Mouse (Mus musculus) embryonic facial prominence, embryonic 15.5 days (tissue): ENCODE results near the gene Tep1. TPM values are rescaled to one million over a fixed set of nuclear protein-coding genes. Genes with fewer than 3 reads are reported as not detected.
"Not testable (repeated sequence)": the region's sequence is repeated elsewhere in the genome, so short reads cannot be mapped to it uniquely, and the experiment has no call there.

ENCODE experiments used
- ATAC-seq: fragments of 200-750 bp; cut with Nextera tagmentation; 2 replicates; pipeline ENCODE4 v1.8.0; 2017; ENCODE audit warnings: low read depth, moderate TSS enrichment; ENCODE audit not compliant: insufficient number of reproducible peaks, low FRiP score, low TSS enrichment
- H3K27ac ChIP-seq: fragments of 300-500 bp; sonication (generic); replicated peaks from 2 replicates; pipeline ENCODE4 v1.5.1; 2015; ENCODE audit warnings: mild to moderate bottlenecking, inconsistent platforms
- H3K27me3 ChIP-seq: fragments of 300-500 bp; sonication (generic); 2 replicates; pipeline ENCODE4 v1.6.1; 2015; ENCODE audit warnings: inconsistent platforms
- H3K36me3 ChIP-seq: fragments of 300-500 bp; sonication (generic); 2 replicates; pipeline ENCODE4 v1.6.1; 2015; ENCODE audit warnings: mild to moderate bottlenecking, inconsistent platforms
- H3K4me1 ChIP-seq: fragments of 300-500 bp; sonication (generic); 2 replicates; pipeline ENCODE4 v1.6.1; 2015; ENCODE audit warnings: inconsistent platforms
- H3K4me2 ChIP-seq: fragments of 300-500 bp; sonication (generic); replicated peaks from 2 replicates; pipeline ENCODE4 v1.6.1; 2015; ENCODE audit warnings: mild to moderate bottlenecking, inconsistent platforms
- H3K4me3 ChIP-seq: fragments of 300-500 bp; sonication (generic); replicated peaks from 2 replicates; pipeline ENCODE4 v1.5.1; 2015; ENCODE audit warnings: mild to moderate bottlenecking, inconsistent platforms
- H3K9ac ChIP-seq: fragments of 300-500 bp; sonication (generic); 2 replicates; pipeline ENCODE4 v1.6.1; 2015; ENCODE audit warnings: inconsistent platforms
- H3K9me3 ChIP-seq: fragments of 300-500 bp; sonication (generic); replicated peaks from 2 replicates; pipeline ENCODE4 v1.6.1; 2016; ENCODE audit warnings: inconsistent platforms
- WGBS: fragments of 180-500 bp; shearing (Covaris S2); methylation state at CpG from one replicate; pipeline ENCODE4 v1.1.7; 2015; 5-methylcytosine and 5-hydroxymethylcytosine counted together
- polyA plus RNA-seq: library from polyadenylated mRNA; unstranded; fragments of >200 nt; fragmentation: Nextera tagmentation; extraction: Ambion mirVana; gene quantifications from 2 replicates; pipeline ENCODE4 v1.2.1, GENCODE M21; 2015

Gene Tep1
- polyA plus RNA-seq, 1 experiment from 2014 or later = 5.2 TPM

- H3K9ac ChIP-seq = peak within 1 kb of the TSS; percentile 55
- H3K4me1 ChIP-seq = 0 out of 2 replicates have a peak, but pooled peaks cover 6% of the 10 kb centered on the region
- peak within 1 kb of the TSS; percentile 52 for H3K4me2 ChIP-seq
- peak; percentile 99 for ATAC-seq
- H3K4me3 ChIP-seq = peak within 1 kb of the TSS; percentile 61
- peaks cover 16% of the 10 kb centered on the region for H3K36me3 ChIP-seq
- H3K9me3 ChIP-seq = no peaks in the 10 kb centered on the region
- H3K27ac ChIP-seq = peak within 1 kb of the TSS; percentile 91
- under 1% methylated on average over 42 of the region's 42 CpGs for WGBS
- H3K27me3 ChIP-seq = no peaks in the 10 kb centered on the region
Observed at GRCm38 (mm10) chr14:50807487-50808072, 62.8 kb downstream of the Tep1 start, which contains the start of the genes Ccnb1ip1 and Parp2. Gene Ccnb1ip1 (minus strand): TSS chr14:50807732. Gene Parp2 (plus strand): TSS chr14:50807841.

- H3K4me3 ChIP-seq = peak overlapping the region; percentile 61
- not testable (repeated sequence) for H3K27me3 ChIP-seq, ATAC-seq, H3K9me3 ChIP-seq, H3K4me1 ChIP-seq, H3K9ac ChIP-seq
- WGBS = 83% methylated on average over 5 of the region's 5 CpGs
- H3K27ac ChIP-seq = 0 out of 2 replicates have a peak overlapping the region, but pooled peaks have one; percentile 29
- peaks cover 11% of the 10 kb centered on the region for H3K36me3 ChIP-seq
- H3K4me2 ChIP-seq = peak overlapping the region; percentile 52
Observed at GRCm38 (mm10) chr14:50806469-50806868, 63.9 kb downstream of the Tep1 start.

GRCm38 (mm10) chr14:50804683-50805082, 65.7 kb downstream of the Tep1 start:
- H3K36me3 ChIP-seq = no peaks in the 10 kb centered on the region

GRCm38 (mm10) chr14:50802843-50803562, 67.4 kb downstream of the Tep1 start:
- no peaks in the 10 kb centered on the region for H3K27me3 ChIP-seq
- H3K4me3 ChIP-seq = no peak overlapping the region
- no peak overlapping the region for H3K27ac ChIP-seq
- 0 out of 2 replicates have a peak, but pooled peaks cover 2% of the 10 kb centered on the region for H3K4me1 ChIP-seq
- no peaks in the 10 kb centered on the region for H3K9me3 ChIP-seq
- H3K4me2 ChIP-seq = no peak overlapping the region
- no peak overlapping the region for H3K9ac ChIP-seq
- 50% methylated on average over 4 of the region's 4 CpGs for WGBS
- ATAC-seq = no peak
- H3K36me3 ChIP-seq = no peaks in the 10 kb centered on the region

More at GRCm38 (mm10) chr14:50804683-50805082, 65.7 kb downstream of the Tep1 start:
- Histone ChIP-seq H3K9me3 (no peaks in the 10 kb centered on the region), H3K9ac (no peak overlapping the region), H3K4me2 (no peak overlapping the region), H3K4me1 (0 out of 2 replicates have a peak, but pooled peaks cover 6% of the 10 kb centered on the region), H3K27me3 (no peaks in the 10 kb centered on the region), H3K27ac (no peak overlapping the region), H3K4me3 (no peak overlapping the region)
- 64% methylated on average over 13 of the region's 13 CpGs for WGBS
- no peak for ATAC-seq

- no peak overlapping the region for H3K4me3 ChIP-seq
- H3K9ac ChIP-seq = no peak overlapping the region
Observed at GRCm38 (mm10) chr14:50802441-50802840, 67.9 kb downstream of the Tep1 start.

DNA sequence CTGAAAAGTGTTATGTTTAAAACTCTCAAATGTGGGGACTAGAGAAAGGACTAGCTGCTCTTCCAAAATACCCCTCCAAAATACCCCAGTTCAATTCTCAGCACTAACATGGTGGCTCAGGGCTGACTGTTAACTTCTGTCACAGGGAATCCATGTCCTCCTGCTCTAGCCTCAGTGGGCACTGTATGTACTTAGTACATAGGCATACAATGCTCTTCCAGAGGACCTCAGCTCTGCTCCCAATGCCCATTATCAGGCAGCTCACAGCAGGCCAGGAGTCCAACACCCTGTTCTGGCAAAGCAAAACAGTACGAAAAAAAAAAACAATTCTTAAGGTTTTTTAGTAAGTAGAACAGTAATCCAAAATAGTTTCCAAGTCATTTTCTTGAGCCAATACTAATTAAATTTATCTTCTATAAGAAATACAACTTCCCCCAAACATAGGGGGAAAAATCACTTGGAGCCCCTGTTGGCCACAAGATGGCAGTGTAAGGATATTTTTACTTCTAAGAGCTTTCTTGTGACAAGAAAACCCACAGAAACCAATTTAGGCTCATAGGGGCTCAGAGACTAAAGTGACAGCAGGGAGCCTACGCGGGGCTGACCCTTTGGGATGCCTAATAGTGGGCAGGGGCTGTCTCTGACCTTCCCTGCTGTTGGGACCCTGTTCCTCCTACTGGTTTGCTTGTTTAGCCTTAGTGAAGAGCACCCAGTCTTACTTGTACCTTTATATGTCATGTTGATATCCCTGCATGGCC, 70.7 kb downstream of the Tep1 start:
- Histone ChIP-seq H3K4me1 (no peaks in the 10 kb centered on the region), H3K36me3 (no peaks in the 10 kb centered on the region), H3K4me3 (no peak overlapping the region), H3K4me2 (no peak overlapping the region), H3K27ac (no peak overlapping the region), H3K9me3 (no peaks in the 10 kb centered on the region), H3K27me3 (no peaks in the 10 kb centered on the region), H3K9ac (no peak overlapping the region)
- 4% methylated on average over 3 of the region's 3 CpGs for WGBS
- no peak for ATAC-seq

More at GRCm38 (mm10) chr14:50802441-50802840, 67.9 kb downstream of the Tep1 start:
- 82% methylated on average over 6 of the region's 6 CpGs for WGBS
- H3K36me3 ChIP-seq = no peaks in the 10 kb centered on the region
- no peak overlapping the region for H3K4me2 ChIP-seq
- 0 out of 2 replicates have a peak, but pooled peaks cover 2% of the 10 kb centered on the region for H3K4me1 ChIP-seq
- no peak overlapping the region for H3K27ac ChIP-seq
- H3K27me3 ChIP-seq = no peaks in the 10 kb centered on the region
- no peaks in the 10 kb centered on the region for H3K9me3 ChIP-seq
- ATAC-seq = no peak

DNA sequence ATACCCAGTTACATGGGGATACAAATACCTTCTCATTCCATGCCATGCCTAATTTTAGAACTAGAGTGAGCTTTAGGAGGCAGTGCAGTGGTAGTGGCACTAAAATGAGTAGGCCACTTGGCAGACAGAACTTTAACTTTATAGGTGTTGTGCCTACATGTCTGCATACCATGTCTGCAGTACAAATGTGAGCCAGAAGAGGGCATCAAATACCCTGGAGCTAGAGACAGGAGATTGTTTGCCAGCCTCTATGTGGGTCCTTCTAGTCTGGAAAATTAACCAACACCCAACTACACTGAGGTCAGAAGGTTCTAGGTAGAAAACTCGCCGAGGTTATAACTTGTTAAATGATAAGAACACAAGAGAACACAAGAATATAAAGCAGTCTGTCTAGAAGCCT, 71.8 kb downstream of the Tep1 start:
- H3K4me3 ChIP-seq = no peak overlapping the region
- no peaks in the 10 kb centered on the region for H3K36me3 ChIP-seq
- H3K27me3 ChIP-seq = no peaks in the 10 kb centered on the region
- ATAC-seq = no peak
- H3K9ac ChIP-seq = no peak overlapping the region
- 64% methylated on average over 2 of the region's 2 CpGs for WGBS
- H3K9me3 ChIP-seq = no peaks in the 10 kb centered on the region
- H3K4me2 ChIP-seq = no peak overlapping the region
- H3K27ac ChIP-seq = no peak overlapping the region
- no peaks in the 10 kb centered on the region for H3K4me1 ChIP-seq

DNA sequence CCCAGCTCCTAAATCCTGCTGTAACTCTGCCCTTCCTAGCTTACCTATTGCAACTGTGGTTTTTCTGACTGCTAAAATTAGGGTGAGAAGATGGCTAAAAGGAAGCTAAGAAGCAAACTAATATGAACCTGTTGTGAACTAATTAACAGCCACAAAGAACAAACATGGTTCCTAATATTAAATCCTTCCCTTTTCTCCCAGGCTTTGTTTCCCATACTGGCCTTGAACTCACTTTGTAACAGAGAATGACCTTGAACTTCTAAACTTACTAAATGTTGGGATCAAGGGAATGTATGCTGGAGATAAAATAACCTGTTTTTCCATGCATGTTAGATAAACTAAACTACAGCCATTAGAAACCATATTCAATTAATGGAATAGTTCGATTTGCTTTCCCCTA, 73.9 kb downstream of the Tep1 start:
- Histone ChIP-seq H3K27me3 (no peaks in the 10 kb centered on the region), H3K4me3 (no peak overlapping the region), H3K27ac (no peak overlapping the region), H3K9ac (no peak overlapping the region), H3K4me2 (no peak overlapping the region), H3K4me1 (no peaks in the 10 kb centered on the region), H3K36me3 (no peaks in the 10 kb centered on the region), H3K9me3 (no peaks in the 10 kb centered on the region)
- no peak for ATAC-seq
- WGBS = 72% methylated on average over 1 of the region's 1 CpGs

DNA sequence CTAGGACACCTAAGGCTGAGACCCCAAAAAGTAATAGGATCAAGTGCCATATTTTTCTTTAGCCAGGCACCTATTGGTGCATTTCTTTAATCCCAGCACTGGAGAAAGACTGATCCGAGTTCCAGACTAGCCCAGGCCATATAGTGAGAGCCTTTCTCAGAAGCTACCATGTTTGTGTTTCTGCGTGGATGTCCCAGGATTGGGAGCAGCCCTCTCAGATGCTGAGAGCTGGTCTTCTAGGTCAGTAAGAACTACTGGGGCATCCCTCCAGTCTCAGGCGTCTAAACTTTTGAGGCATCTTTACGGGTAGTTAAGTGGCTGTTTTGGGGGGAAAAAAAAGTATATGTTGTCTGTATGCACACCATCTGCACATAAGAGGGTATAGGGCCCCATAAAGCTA, 74.4 kb downstream of the Tep1 start:
- H3K4me1 ChIP-seq = no peaks in the 10 kb centered on the region
- H3K4me2 ChIP-seq = no peak overlapping the region
- no peak for ATAC-seq
- H3K36me3 ChIP-seq = no peaks in the 10 kb centered on the region
- no peaks in the 10 kb centered on the region for H3K27me3 ChIP-seq
- no peak overlapping the region for H3K9ac ChIP-seq
- no peak overlapping the region for H3K27ac ChIP-seq
- no peak overlapping the region for H3K4me3 ChIP-seq
- 79% methylated on average over 4 of the region's 4 CpGs for WGBS
- no peaks in the 10 kb centered on the region for H3K9me3 ChIP-seq

DNA sequence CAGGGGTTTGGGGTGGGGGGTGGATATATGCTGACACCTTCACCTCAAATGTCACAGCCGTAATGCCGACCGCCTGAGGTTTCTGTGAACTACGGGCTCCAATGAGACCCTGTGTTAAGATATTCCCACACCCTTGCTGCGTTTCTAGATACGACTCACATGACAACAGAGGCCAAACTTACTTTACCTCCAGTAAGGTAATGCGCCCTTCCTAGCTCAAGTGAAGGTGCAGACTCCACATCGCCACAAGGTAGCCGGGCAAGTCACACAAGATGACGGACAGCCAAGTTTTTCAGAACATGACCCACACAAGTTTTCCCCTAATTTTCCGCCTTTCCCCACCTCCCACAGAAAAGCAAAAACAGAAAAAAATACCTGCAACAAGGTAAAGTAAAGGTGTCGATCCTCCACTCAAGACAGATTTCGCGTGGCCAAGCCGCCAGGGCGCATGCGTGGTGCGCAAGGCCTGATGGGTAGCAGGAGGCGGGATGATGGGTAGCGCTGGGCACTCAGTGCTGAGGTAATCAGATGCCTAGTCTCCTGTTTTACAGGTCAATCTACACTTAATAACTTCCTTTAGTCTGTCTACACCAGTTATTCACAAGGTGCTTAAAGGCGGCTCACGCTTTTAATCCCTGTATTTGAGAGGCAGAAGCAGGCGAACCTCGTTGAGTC, 75.0 kb downstream of the Tep1 start:
- no peaks in the 10 kb centered on the region for H3K9me3 ChIP-seq
- H3K4me3 ChIP-seq = no peak overlapping the region
- WGBS = 92% methylated on average over 24 of the region's 24 CpGs
- H3K9ac ChIP-seq = no peak overlapping the region
- no peaks in the 10 kb centered on the region for H3K4me1 ChIP-seq
- no peaks in the 10 kb centered on the region for H3K27me3 ChIP-seq
- H3K27ac ChIP-seq = no peak overlapping the region
- no peaks in the 10 kb centered on the region for H3K36me3 ChIP-seq
- ATAC-seq = no peak
- H3K4me2 ChIP-seq = no peak overlapping the region

DNA sequence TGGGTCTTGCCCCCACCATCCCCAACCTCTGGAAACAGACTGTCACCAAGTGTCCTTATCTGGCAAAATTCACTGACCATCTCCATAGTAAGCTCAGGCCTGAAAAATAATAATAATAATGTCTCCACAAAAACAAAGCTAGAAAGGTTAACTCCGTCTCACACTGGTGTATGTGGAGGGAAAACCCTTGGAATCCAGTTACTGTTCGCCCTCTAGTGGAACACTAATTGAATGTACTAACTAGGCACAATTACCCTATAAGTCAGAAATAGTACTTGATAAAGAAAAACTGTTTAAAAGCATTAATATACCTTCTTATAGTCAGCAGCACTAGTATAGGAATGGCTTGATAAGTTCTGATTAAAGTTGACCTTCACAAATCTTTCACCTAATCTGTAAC, 82.2 kb downstream of the Tep1 start:
- no peak overlapping the region for H3K4me2 ChIP-seq
- no peak for ATAC-seq
- H3K4me1 ChIP-seq = peaks cover 6% of the 10 kb centered on the region
- H3K9me3 ChIP-seq = no peaks in the 10 kb centered on the region
- H3K27ac ChIP-seq = no peak overlapping the region
- 8% methylated on average over 2 of the region's 2 CpGs for WGBS
- no peaks in the 10 kb centered on the region for H3K36me3 ChIP-seq
- H3K9ac ChIP-seq = no peak overlapping the region
- no peaks in the 10 kb centered on the region for H3K27me3 ChIP-seq
- H3K4me3 ChIP-seq = no peak overlapping the region
